Mouse (Mus musculus) testis, adult 2 months (tissue): ENCODE results near the gene Pml.

ENCODE experiments used
- CTCF ChIP-seq: fragments of 200-500 bp; IDR thresholded peaks from 2 replicates; pipeline ENCODE4 v1.5.1; 2012; ENCODE audit warnings: low read depth, mild to moderate bottlenecking, inconsistent platforms, low read length, moderate library complexity; ENCODE audit not compliant: control insufficient read depth, insufficient read depth, insufficient replicate concordance
- POLR2A ChIP-seq: fragments of 200-500 bp; IDR thresholded peaks from 2 replicates; pipeline ENCODE4 v1.6.1; 2012; ENCODE audit warnings: low read depth, mild to moderate bottlenecking, inconsistent platforms, low read length, moderate library complexity; ENCODE audit not compliant: control insufficient read depth

- TF ChIP-seq POLR2A (no peak), CTCF (no peak)
Observed at GRCm38 (mm10) chr9:58297961-58298477, 48.4 kb upstream of the Pml start.
